Mouse (Mus musculus): Measurements from ENCODE around the gene Olfr1333. TPM values are rescaled to one million over a fixed set of nuclear protein-coding genes. Genes with fewer than 3 reads are reported as not detected.
"Not testable (repeated sequence)": the region's sequence is repeated elsewhere in the genome, so short reads cannot be mapped to it uniquely, and the experiment has no call there.

Gene Olfr1333
- not detected in 2 replicates for polyA plus RNA-seq (2015; fragmentation: Nextera tagmentation; extraction: Ambion mirVana)

- H3K9ac ChIP-seq (ENCODE audit: low read length), result no peak within 1 kb of the TSS
- no peaks in the 10 kb centered on the region for H3K4me1 ChIP-seq (ENCODE audit: control insufficient read depth, insufficient read depth, low read length)
- 93% methylated on average over 1 of the region's 1 CpGs for WGBS
- no peak within 1 kb of the TSS for H3K4me2 ChIP-seq (ENCODE audit: low read depth, low read length)
- no peak within 1 kb of the TSS for H3K4me3 ChIP-seq (replicated peaks; ENCODE audit: low read length)
- H3K27ac ChIP-seq (ENCODE audit: low read length), result no peak within 1 kb of the TSS
- no peak for ATAC-seq (ENCODE audit: insufficient read depth, low FRiP score)
- H3K9me3 ChIP-seq (replicated peaks; ENCODE audit: control insufficient read depth, low read length), result no peaks in the 10 kb centered on the region
- no peaks in the 10 kb centered on the region for H3K27me3 ChIP-seq (ENCODE audit: control insufficient read depth, insufficient read depth, low read length)
- H3K36me3 ChIP-seq (ENCODE audit: control insufficient read depth, insufficient read depth, low read length), result no peaks in the 10 kb centered on the region
Measured at GRCm38 (mm10) chr4:118836179-118836578, at the start of gene Olfr1333. Olfr1333 (minus strand) TSS chr4:118836279.

GRCm38 (mm10) chr4:118867566-118867965 is 31.5 kb upstream of the Olfr1333 start:
- no peak for ATAC-seq (ENCODE audit: insufficient read depth, low FRiP score)
- no peaks in the 10 kb centered on the region for H3K27me3 ChIP-seq (ENCODE audit: control insufficient read depth, insufficient read depth, low read length)
- H3K4me2 ChIP-seq (ENCODE audit: low read depth, low read length), result no peak overlapping the region

GRCm38 (mm10) chr4:118864349-118864748 is 28.3 kb upstream of the Olfr1333 start, which contains the start of gene Olfr1331:
Olfr1331 (plus strand) TSS chr4:118864649.
- H3K36me3 ChIP-seq (ENCODE audit: control insufficient read depth, insufficient read depth, low read length), result no peaks in the 10 kb centered on the region
- H3K27me3 ChIP-seq (ENCODE audit: control insufficient read depth, insufficient read depth, low read length), result no peaks in the 10 kb centered on the region
- H3K9ac ChIP-seq (ENCODE audit: low read length), result no peak within 1 kb of the TSS
- H3K9me3 ChIP-seq (replicated peaks; ENCODE audit: control insufficient read depth, low read length), result no peaks in the 10 kb centered on the region
- 92% methylated on average over 1 of the region's 1 CpGs for WGBS
- no peak within 1 kb of the TSS for H3K27ac ChIP-seq (ENCODE audit: low read length)
- H3K4me3 ChIP-seq (replicated peaks; ENCODE audit: low read length), result no peak within 1 kb of the TSS
- H3K4me1 ChIP-seq (ENCODE audit: control insufficient read depth, insufficient read depth, low read length), result no peaks in the 10 kb centered on the region
- ATAC-seq (ENCODE audit: insufficient read depth, low FRiP score), result no peak
- no peak within 1 kb of the TSS for H3K4me2 ChIP-seq (ENCODE audit: low read depth, low read length)

More at GRCm38 (mm10) chr4:118867566-118867965, 31.5 kb upstream of the Olfr1333 start:
- Histone ChIP-seq H3K9me3 (replicated peaks; ENCODE audit: control insufficient read depth, low read length) (no peaks in the 10 kb centered on the region), H3K27ac (ENCODE audit: low read length) (no peak overlapping the region), H3K4me3 (replicated peaks; ENCODE audit: low read length) (no peak overlapping the region), H3K4me1 (ENCODE audit: control insufficient read depth, insufficient read depth, low read length) (no peaks in the 10 kb centered on the region), H3K36me3 (ENCODE audit: control insufficient read depth, insufficient read depth, low read length) (no peaks in the 10 kb centered on the region), H3K9ac (ENCODE audit: low read length) (no peak overlapping the region)

- H3K4me2 ChIP-seq (ENCODE audit: low read depth, low read length), result no peak overlapping the region
- H3K9ac ChIP-seq (ENCODE audit: low read length), result no peak overlapping the region
- H3K4me1 ChIP-seq (ENCODE audit: control insufficient read depth, insufficient read depth, low read length), result no peaks in the 10 kb centered on the region
- no peaks in the 10 kb centered on the region for H3K9me3 ChIP-seq (replicated peaks; ENCODE audit: control insufficient read depth, low read length)
- no peaks in the 10 kb centered on the region for H3K36me3 ChIP-seq (ENCODE audit: control insufficient read depth, insufficient read depth, low read length)
- ATAC-seq (ENCODE audit: insufficient read depth, low FRiP score), result no peak
- no peak overlapping the region for H3K27ac ChIP-seq (ENCODE audit: low read length)
- WGBS, result 64% methylated on average over 4 of the region's 4 CpGs
- H3K27me3 ChIP-seq (ENCODE audit: control insufficient read depth, insufficient read depth, low read length), result no peaks in the 10 kb centered on the region
- no peak overlapping the region for H3K4me3 ChIP-seq (replicated peaks; ENCODE audit: low read length)
Measured at GRCm38 (mm10) chr4:118862704-118863103, 26.6 kb upstream of the Olfr1333 start.

GRCm38 (mm10) chr4:118861791-118862190 is 25.7 kb upstream of the Olfr1333 start:
- Histone ChIP-seq H3K27ac (ENCODE audit: low read length) (no peak overlapping the region), H3K27me3 (ENCODE audit: control insufficient read depth, insufficient read depth, low read length) (no peaks in the 10 kb centered on the region), H3K4me3 (replicated peaks; ENCODE audit: low read length) (no peak overlapping the region), H3K4me2 (ENCODE audit: low read depth, low read length) (no peak overlapping the region), H3K36me3 (ENCODE audit: control insufficient read depth, insufficient read depth, low read length) (no peaks in the 10 kb centered on the region), H3K9ac (ENCODE audit: low read length) (no peak overlapping the region), H3K9me3 (replicated peaks; ENCODE audit: control insufficient read depth, low read length) (no peaks in the 10 kb centered on the region), H3K4me1 (ENCODE audit: control insufficient read depth, insufficient read depth, low read length) (no peaks in the 10 kb centered on the region)
- ATAC-seq (ENCODE audit: insufficient read depth, low FRiP score), result no peak
- WGBS, result 85% methylated on average over 1 of the region's 1 CpGs

GRCm38 (mm10) chr4:118818921-118819320 is 17.2 kb downstream of the Olfr1333 start:
- no peak overlapping the region for H3K4me2 ChIP-seq (ENCODE audit: low read depth, low read length)
- H3K9ac ChIP-seq (ENCODE audit: low read length), result no peak overlapping the region
- no peak overlapping the region for H3K27ac ChIP-seq (ENCODE audit: low read length)
- no peaks in the 10 kb centered on the region for H3K9me3 ChIP-seq (replicated peaks; ENCODE audit: control insufficient read depth, low read length)
- no peaks in the 10 kb centered on the region for H3K4me1 ChIP-seq (ENCODE audit: control insufficient read depth, insufficient read depth, low read length)
- WGBS, result 80% methylated on average over 1 of the region's 1 CpGs
- H3K4me3 ChIP-seq (replicated peaks; ENCODE audit: low read length), result no peak overlapping the region
- H3K27me3 ChIP-seq (ENCODE audit: control insufficient read depth, insufficient read depth, low read length), result no peaks in the 10 kb centered on the region
- H3K36me3 ChIP-seq (ENCODE audit: control insufficient read depth, insufficient read depth, low read length), result no peaks in the 10 kb centered on the region
- no peak for ATAC-seq (ENCODE audit: insufficient read depth, low FRiP score)

GRCm38 (mm10) chr4:118809844-118810243 is 26.2 kb downstream of the Olfr1333 start, which contains the start of gene Olfr1335:
Olfr1335 (minus strand) TSS chr4:118809944.
- H3K36me3 ChIP-seq (ENCODE audit: control insufficient read depth, insufficient read depth, low read length), result no peaks in the 10 kb centered on the region
- no peak within 1 kb of the TSS for H3K27ac ChIP-seq (ENCODE audit: low read length)
- WGBS, result 88% methylated on average over 4 of the region's 4 CpGs
- H3K4me3 ChIP-seq (replicated peaks; ENCODE audit: low read length), result no peak within 1 kb of the TSS
- H3K4me1 ChIP-seq (ENCODE audit: control insufficient read depth, insufficient read depth, low read length), result no peaks in the 10 kb centered on the region
- ATAC-seq (ENCODE audit: insufficient read depth, low FRiP score), result no peak
- H3K9me3 ChIP-seq (replicated peaks; ENCODE audit: control insufficient read depth, low read length), result no peaks in the 10 kb centered on the region
- no peaks in the 10 kb centered on the region for H3K27me3 ChIP-seq (ENCODE audit: control insufficient read depth, insufficient read depth, low read length)
- H3K4me2 ChIP-seq (ENCODE audit: low read depth, low read length), result no peak within 1 kb of the TSS
- no peak within 1 kb of the TSS for H3K9ac ChIP-seq (ENCODE audit: low read length)

GRCm38 (mm10) chr4:118792796-118793195 is 43.3 kb downstream of the Olfr1333 start:
- not testable (repeated sequence) for H3K4me2 ChIP-seq (ENCODE audit: low read depth, low read length); H3K9me3 ChIP-seq (replicated peaks; ENCODE audit: control insufficient read depth, low read length); H3K27ac ChIP-seq (ENCODE audit: low read length); H3K9ac ChIP-seq (ENCODE audit: low read length); H3K27me3 ChIP-seq (ENCODE audit: control insufficient read depth, insufficient read depth, low read length); H3K4me3 ChIP-seq (replicated peaks; ENCODE audit: low read length); H3K4me1 ChIP-seq (ENCODE audit: control insufficient read depth, insufficient read depth, low read length); ATAC-seq (ENCODE audit: insufficient read depth, low FRiP score); H3K36me3 ChIP-seq (ENCODE audit: control insufficient read depth, insufficient read depth, low read length)

- H3K36me3 ChIP-seq (ENCODE audit: control insufficient read depth, insufficient read depth, low read length), result no peaks in the 10 kb centered on the region
- no peaks in the 10 kb centered on the region for H3K9me3 ChIP-seq (replicated peaks; ENCODE audit: control insufficient read depth, low read length)
- H3K9ac ChIP-seq (ENCODE audit: low read length), result no peak within 1 kb of the TSS
- no peak within 1 kb of the TSS for H3K27ac ChIP-seq (ENCODE audit: low read length)
- no peaks in the 10 kb centered on the region for H3K4me1 ChIP-seq (ENCODE audit: control insufficient read depth, insufficient read depth, low read length)
- WGBS, result 74% methylated on average over 2 of the region's 2 CpGs
- no peaks in the 10 kb centered on the region for H3K27me3 ChIP-seq (ENCODE audit: control insufficient read depth, insufficient read depth, low read length)
- H3K4me2 ChIP-seq (ENCODE audit: low read depth, low read length), result no peak within 1 kb of the TSS
- H3K4me3 ChIP-seq (replicated peaks; ENCODE audit: low read length), result no peak within 1 kb of the TSS
- ATAC-seq (ENCODE audit: insufficient read depth, low FRiP score), result no peak
Measured at GRCm38 (mm10) chr4:118782486-118782885, 53.6 kb downstream of the Olfr1333 start, which contains the start of gene Olfr1337. Olfr1337 (minus strand) TSS chr4:118782586.

Data from stomach, embryonic 16.5 days (tissue).